Mouse (Mus musculus): ENCODE measurements at regions not wholly inside any gene's neighbourhood (a gene's known extent, or its start where the extent isn't known, plus 50 kb on each side); places are given as distances from the start of the nearest gene placed in this dataset.

DNA sequence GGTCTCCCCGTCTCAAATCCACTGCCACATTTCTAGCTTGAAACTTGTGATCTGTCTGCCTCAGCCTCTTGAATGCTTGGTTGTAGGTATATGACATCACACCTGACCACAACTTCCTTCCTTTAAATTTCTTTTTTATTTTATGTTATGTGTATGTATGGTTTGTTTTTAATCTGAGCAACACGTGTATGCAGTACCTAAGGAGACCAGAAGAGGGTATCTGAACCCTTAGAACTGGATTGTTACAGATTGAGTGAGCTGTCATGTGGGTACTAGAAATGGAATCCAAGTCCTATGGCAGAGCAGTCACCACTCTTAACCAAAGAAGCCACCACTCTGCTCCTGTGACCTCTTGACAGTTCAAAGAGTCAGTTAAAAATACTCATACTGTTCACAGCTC, 240.0 kb upstream of the Got2 start:
- TF ChIP-seq CTCF (IDR thresholded peaks at IDR 0.05; ENCODE audit: low read depth, low read length) (no peak), GATA2 (IDR thresholded peaks at IDR 0.05; ENCODE audit: borderline replicate concordance, low read depth, low read length) (no peak), POLR2AphosphoS5 (IDR thresholded peaks at IDR 0.05; ENCODE audit: insufficient replicate concordance, low read depth, low read length) (no peak)
